Mouse (Mus musculus) limb, embryonic 11.5 days (tissue): ENCODE data around the gene Plod2. TPM values are rescaled to one million over a fixed set of nuclear protein-coding genes. Genes with fewer than 3 reads are reported as not detected.

Source experiments
- ATAC-seq: fragments of 200-750 bp; cut with Nextera tagmentation; 2 replicates; pipeline ENCODE4 v1.8.0; 2017; ENCODE audit warnings: low read depth; ENCODE audit not compliant: insufficient number of reproducible peaks, low FRiP score, low TSS enrichment
- DNase-seq: peaks from one replicate; pipeline ENCODE4 v3.0.0-alpha.2; 2015; ENCODE audit warnings: low spot score
- H3K27ac ChIP-seq: fragments of 300-500 bp; sonication (generic); replicated peaks from 2 replicates; pipeline ENCODE4 v1.5.1; 2014; ENCODE audit warnings: low read depth, mild to moderate bottlenecking, low read length
- H3K27me3 ChIP-seq: fragments of 300-500 bp; sonication (generic); 2 replicates; pipeline ENCODE4 v1.6.1; 2014; ENCODE audit warnings: mild to moderate bottlenecking, low read length, mixed read lengths; ENCODE audit not compliant: control insufficient read depth, insufficient read depth
- H3K36me3 ChIP-seq: fragments of 300-500 bp; sonication (generic); 2 replicates; pipeline ENCODE4 v1.6.1; 2014; ENCODE audit warnings: mild to moderate bottlenecking, low read length, moderate library complexity, mixed read lengths; ENCODE audit not compliant: control insufficient read depth, insufficient read depth
- H3K4me1 ChIP-seq: fragments of 300-500 bp; sonication (generic); 2 replicates; pipeline ENCODE4 v1.6.1; 2014; ENCODE audit warnings: low read length, mixed read lengths; ENCODE audit not compliant: control insufficient read depth, insufficient read depth
- H3K4me2 ChIP-seq: fragments of 300-500 bp; sonication (generic); 2 replicates; pipeline ENCODE4 v1.6.1; 2014; ENCODE audit warnings: low read depth, mild to moderate bottlenecking, moderate library complexity; ENCODE audit not compliant: severe bottlenecking
- H3K4me3 ChIP-seq: fragments of 300-500 bp; sonication (generic); 2 replicates; pipeline ENCODE4 v1.5.1; 2014; ENCODE audit warnings: low read depth, low read length
- H3K9ac ChIP-seq: fragments of 300-500 bp; sonication (generic); 2 replicates; pipeline ENCODE4 v1.6.1; 2014; ENCODE audit warnings: mild to moderate bottlenecking, low read length
- H3K9me3 ChIP-seq: fragments of 300-500 bp; sonication (generic); 2 replicates; pipeline ENCODE4 v1.6.1; 2016; ENCODE audit warnings: low read length; ENCODE audit not compliant: control insufficient read depth
- WGBS: fragments of 180-500 bp; shearing (Covaris S2); extraction: QIAGEN DNeasy Blood & Tissue Kit; methylation state at CpG from one replicate; pipeline ENCODE4 v1.1.7; 2014; 5-methylcytosine and 5-hydroxymethylcytosine counted together
- polyA plus RNA-seq: library from polyadenylated mRNA; unstranded; fragments of >200 nt; fragmentation: Nextera tagmentation; extraction: Ambion mirVana; gene quantifications from 2 replicates; pipeline ENCODE4 v1.2.1, GENCODE M21; 2014

Gene Plod2
- polyA plus RNA-seq, result 47.8 and 48.9 TPM in 2 replicates

DNA sequence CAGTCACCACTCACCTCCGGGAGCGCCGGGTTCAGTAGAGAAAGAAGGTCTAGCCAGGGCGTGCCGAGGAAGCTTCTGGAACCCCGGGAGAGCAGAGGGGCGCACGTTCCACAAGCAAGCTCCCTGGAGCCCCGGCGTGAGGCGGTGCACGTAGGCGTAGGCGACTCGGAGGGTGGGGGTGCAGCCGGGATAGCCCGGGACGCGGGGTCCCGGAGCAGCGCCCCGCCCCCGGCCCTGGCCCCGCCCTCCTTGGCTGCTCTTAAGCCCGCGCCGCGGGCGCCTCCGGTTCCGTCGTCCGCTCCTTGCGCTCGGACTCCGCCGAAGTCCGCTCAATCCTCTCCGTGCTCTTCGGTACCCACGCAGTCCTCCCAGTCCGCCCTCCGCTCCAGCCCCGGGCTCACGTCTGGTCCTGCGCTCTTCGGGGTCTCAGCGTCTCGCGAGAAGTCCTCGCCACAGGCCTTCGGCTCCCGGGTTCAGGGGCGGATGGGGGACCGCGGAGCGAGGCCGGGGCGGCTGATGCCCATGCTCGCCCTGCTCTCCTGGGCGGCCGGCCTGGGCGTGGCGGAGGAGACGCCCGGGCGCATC, at the start of gene Plod2:
TSS of gene Plod2 (plus strand) at position 247 of the 585 bp plus-strand sequence.
- peak within 1 kb of the TSS; percentile 76 for H3K4me3 ChIP-seq
- peak within 1 kb of the TSS; percentile 76 for H3K27ac ChIP-seq
- no peaks in the 10 kb centered on the region for H3K27me3 ChIP-seq
- H3K9ac ChIP-seq, result peak within 1 kb of the TSS; percentile 92
- DNase-seq, result peak; percentile 82
- H3K4me1 ChIP-seq, result peaks cover 7% of the 10 kb centered on the region
- H3K9me3 ChIP-seq, result no peaks in the 10 kb centered on the region
- 0% methylated on average over 51 of the region's 67 CpGs for WGBS
- peak; percentile 91 for ATAC-seq
- H3K4me2 ChIP-seq, result peak within 1 kb of the TSS; percentile 62
- H3K36me3 ChIP-seq, result no peaks in the 10 kb centered on the region

DNA sequence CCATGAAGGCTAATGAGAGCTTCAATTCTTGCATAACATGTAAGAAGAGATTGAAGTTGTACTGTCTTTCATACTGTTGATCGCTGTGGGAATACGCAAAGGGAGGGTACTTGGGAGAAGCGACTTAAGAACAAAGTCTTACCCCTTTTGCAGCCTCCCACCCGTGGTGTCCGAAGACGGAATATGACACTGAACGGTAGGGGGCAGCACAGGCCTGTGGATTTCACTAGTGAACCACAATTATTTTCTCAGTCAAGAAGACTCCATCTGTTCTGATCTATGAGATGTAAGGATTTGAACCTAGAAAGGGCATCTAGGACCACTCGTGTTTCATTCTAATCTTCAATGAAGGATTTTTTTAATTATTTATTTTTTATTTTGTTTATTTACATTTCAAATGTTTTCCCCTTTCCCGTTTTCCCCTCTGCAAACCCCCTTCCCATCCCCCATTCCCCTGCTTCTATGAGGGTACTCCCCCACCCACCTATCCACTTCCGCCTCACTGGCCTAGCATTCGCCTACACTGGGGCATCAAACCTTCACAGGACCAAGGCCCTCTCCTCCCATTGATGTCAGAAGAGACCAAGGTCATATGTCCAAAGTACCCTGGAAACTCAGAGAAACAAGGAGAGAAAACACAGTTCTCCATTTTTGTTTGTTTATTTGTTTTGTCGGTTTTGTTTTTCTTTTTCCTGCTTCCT, 42.2 kb upstream of the Plod2 start:
- WGBS, result 54% methylated on average over 12 of the region's 12 CpGs
- H3K4me2 ChIP-seq, result no peak overlapping the region

DNA sequence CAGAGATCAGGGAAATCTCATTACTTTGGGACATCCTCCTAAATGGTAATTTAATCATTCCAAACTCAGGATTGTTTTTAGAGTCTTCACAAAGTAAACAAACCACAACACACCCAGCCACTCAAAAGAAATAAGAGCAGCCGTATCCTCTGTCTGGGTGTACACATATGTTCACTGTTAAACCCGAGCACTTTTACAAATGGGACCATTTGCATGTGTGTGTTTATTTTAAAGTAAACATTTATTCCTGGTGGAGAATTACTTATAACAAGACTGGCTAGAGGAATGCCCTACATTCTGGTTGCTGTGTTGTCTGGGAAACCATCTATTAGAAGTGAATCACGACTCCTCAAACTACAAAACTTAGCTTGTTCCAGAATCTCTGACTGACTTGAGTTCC, 37.8 kb upstream of the Plod2 start:
- Histone ChIP-seq H3K9ac (no peak overlapping the region), H3K27ac (no peak overlapping the region), H3K4me1 (no peaks in the 10 kb centered on the region), H3K4me3 (no peak overlapping the region), H3K36me3 (no peaks in the 10 kb centered on the region), H3K4me2 (no peak overlapping the region), H3K27me3 (no peaks in the 10 kb centered on the region), H3K9me3 (no peaks in the 10 kb centered on the region)
- WGBS, result 77% methylated on average over 3 of the region's 3 CpGs
- ATAC-seq (no peak), DNase-seq (no peak)

More for the DNA sequence above, 42.2 kb upstream of the Plod2 start:
- Histone ChIP-seq H3K9me3 (no peaks in the 10 kb centered on the region), H3K9ac (no peak overlapping the region), H3K36me3 (no peaks in the 10 kb centered on the region), H3K27ac (no peak overlapping the region), H3K27me3 (no peaks in the 10 kb centered on the region), H3K4me1 (no peaks in the 10 kb centered on the region), H3K4me3 (no peak overlapping the region)
- DNase-seq (peak; percentile 92), ATAC-seq (peak; percentile 59; the same call in 1 of the 2 replicates)

DNA sequence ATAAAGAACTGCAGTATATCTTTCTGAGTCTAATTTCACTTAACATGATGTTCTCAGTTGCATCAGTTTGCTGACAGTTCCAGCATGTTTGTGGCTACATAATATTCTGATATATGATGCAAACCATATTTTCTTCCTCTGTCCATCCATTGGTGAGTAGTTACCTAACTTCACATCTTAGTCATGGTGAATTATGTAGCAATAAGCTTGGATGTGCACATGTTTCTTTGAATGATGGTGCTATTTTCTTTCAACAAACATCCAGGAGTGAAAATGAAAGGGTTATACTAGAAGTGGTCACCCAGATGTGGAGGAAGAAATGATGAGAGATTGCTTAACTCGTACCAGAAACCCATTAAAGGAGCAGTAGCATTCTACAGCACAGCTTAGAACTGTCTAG, 37.1 kb upstream of the Plod2 start:
- WGBS, result 60% methylated on average over 1 of the region's 1 CpGs
- Histone ChIP-seq H3K27me3 (no peaks in the 10 kb centered on the region), H3K4me1 (no peaks in the 10 kb centered on the region), H3K27ac (no peak overlapping the region), H3K9ac (no peak overlapping the region), H3K36me3 (no peaks in the 10 kb centered on the region), H3K4me3 (no peak overlapping the region), H3K4me2 (no peak overlapping the region), H3K9me3 (no peaks in the 10 kb centered on the region)
- DNase-seq (no peak), ATAC-seq (no peak)

DNA sequence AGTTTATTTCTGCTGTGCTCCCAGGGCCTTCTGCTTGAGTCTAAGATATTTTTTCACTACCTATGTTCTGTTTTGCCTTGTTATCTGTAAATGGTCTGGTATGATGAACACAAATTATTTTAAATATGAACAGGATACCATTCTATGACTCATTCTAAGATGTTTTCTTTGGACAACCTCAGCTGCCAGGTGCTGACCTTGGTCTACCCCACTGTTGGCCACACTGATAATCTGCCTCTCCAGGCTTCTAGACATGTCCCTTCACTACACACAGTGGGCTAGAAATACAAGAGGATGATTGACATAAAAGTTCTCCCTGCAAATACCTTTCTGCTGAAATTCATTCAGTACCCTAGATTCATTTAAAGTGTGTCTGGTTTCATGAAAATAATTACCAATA, 30.3 kb upstream of the Plod2 start:
- DNase-seq (no peak), ATAC-seq (no peak)
- Histone ChIP-seq H3K27me3 (no peaks in the 10 kb centered on the region), H3K27ac (no peak overlapping the region), H3K36me3 (no peaks in the 10 kb centered on the region), H3K4me3 (no peak overlapping the region), H3K4me1 (no peaks in the 10 kb centered on the region), H3K4me2 (no peak overlapping the region), H3K9me3 (no peaks in the 10 kb centered on the region), H3K9ac (no peak overlapping the region)

DNA sequence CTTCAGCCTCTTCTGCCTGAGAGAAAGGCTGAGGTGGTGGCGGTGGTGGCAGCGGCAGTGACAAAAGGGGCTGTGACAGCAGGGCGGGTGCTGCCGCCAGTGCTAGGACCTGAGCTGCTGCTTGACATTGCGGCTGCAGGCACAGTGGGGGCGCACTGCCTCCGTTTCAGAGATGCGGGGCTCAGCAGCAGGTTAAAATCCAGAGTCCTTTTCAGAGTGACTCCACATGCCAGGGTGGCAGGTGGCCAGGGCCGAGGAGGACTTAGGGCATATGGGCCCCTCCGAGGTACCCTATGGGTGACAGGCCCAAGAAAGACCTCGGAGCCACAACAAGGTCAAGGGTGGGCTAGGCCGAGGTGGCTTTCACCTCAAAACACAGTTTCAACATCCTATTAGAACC, 25.0 kb upstream of the Plod2 start:
- no peak overlapping the region for H3K4me2 ChIP-seq
- H3K27ac ChIP-seq, result no peak overlapping the region
- H3K9ac ChIP-seq, result no peak overlapping the region
- 93% methylated on average over 12 of the region's 12 CpGs for WGBS
- DNase-seq (peak; percentile 16), ATAC-seq (no peak)
- H3K4me1 ChIP-seq, result no peaks in the 10 kb centered on the region
- no peak overlapping the region for H3K4me3 ChIP-seq
- H3K27me3 ChIP-seq, result no peaks in the 10 kb centered on the region
- no peaks in the 10 kb centered on the region for H3K36me3 ChIP-seq
- peaks cover 4% of the 10 kb centered on the region; the same call in 1 of the 2 replicates for H3K9me3 ChIP-seq

DNA sequence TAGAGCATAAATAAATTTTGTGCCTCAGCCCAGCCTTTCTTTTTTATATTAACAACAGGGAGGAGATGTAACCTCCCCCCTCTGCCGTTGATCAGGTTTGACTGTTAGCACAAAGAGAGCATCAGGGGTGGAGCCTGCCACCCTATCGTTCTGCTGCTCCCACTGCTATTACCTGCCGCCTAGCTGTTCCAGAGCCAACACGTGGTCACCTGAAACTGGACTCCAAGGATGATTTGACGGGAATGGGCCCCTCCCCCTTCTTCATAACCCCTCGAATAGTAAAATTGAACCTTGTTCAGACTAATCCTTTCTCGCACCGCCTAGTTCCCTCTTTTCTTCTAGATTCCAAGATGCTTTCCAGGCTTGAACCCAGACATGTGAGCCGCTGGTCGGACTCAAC, 21.3 kb upstream of the Plod2 start:
- 92% methylated on average over 10 of the region's 10 CpGs for WGBS
- no peak for ATAC-seq
- Histone ChIP-seq H3K9me3 (peaks cover 4% of the 10 kb centered on the region; the same call in 1 of the 2 replicates), H3K27ac (no peak overlapping the region), H3K27me3 (no peaks in the 10 kb centered on the region), H3K36me3 (no peaks in the 10 kb centered on the region), H3K9ac (no peak overlapping the region), H3K4me2 (no peak overlapping the region), H3K4me1 (no peaks in the 10 kb centered on the region), H3K4me3 (no peak overlapping the region)
- DNase-seq, result peak; percentile 17

DNA sequence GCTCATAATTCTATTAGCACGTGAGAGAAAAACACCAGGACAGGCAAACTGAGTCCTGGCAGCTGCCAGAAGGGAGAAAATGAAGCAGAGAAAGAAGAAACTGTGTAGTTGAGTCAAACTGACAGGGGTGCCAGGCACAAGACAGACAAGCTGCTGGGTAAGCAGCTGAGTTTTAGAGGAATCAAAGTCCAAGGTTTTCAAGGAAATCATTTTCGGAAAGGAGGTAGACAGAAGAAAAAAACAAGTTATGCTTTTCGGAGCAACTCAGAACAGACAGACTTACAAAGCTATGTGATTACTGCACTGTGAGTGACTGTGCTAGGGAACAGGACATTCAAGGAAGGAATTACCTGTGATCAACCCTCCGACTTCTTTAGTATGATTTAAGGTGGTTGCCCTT, 17.5 kb upstream of the Plod2 start:
- 84% methylated on average over 4 of the region's 4 CpGs for WGBS
- Histone ChIP-seq H3K9me3 (no peaks in the 10 kb centered on the region), H3K4me3 (no peak overlapping the region), H3K27me3 (no peaks in the 10 kb centered on the region), H3K4me1 (no peaks in the 10 kb centered on the region), H3K9ac (no peak overlapping the region), H3K4me2 (no peak overlapping the region), H3K36me3 (no peaks in the 10 kb centered on the region), H3K27ac (no peak overlapping the region)
- DNase-seq, result no peak
- ATAC-seq, result no peak
